ENCODE assay signal across 11 mouse cellular contexts in genomic region chr1:143742186-143742585, GRCm38 (mm10).
"Had no signal": no experiment of that assay in that cellular context is flagged by ENCODE, and none has a peak within 500 bp of the region (broad histone marks: within the 10 kb centered on the region; RNA-seq: fewer than 3 reads in every experiment).

No protein-coding gene starts in this region.

- H3K4me3 ChIP-seq: layer of hippocampus, adult 2 months; limb, embryonic 13.5 days; midbrain, embryonic 13.5 days; neural tube, embryonic 12.5 days; stomach, embryonic 15.5 days had no signal

- H3K27me3 ChIP-seq: limb, embryonic 13.5 days; midbrain, embryonic 13.5 days; neural tube, embryonic 12.5 days; stomach, embryonic 15.5 days had no signal

- DNase-seq: kidney, postnatal 10 days; kidney, postnatal 4 days; lung, adult 18-20 months; right cerebral cortex, postnatal 14 days; thymus, postnatal 4 days had no signal

- H3K4me2 ChIP-seq: limb, embryonic 13.5 days; midbrain, embryonic 13.5 days; neural tube, embryonic 12.5 days; stomach, embryonic 15.5 days had no signal

- ATAC-seq: midbrain, embryonic 13.5 days had no signal

- H3K27ac ChIP-seq: limb, embryonic 13.5 days; liver, embryonic 14.5 days; neural tube, embryonic 12.5 days; stomach, embryonic 15.5 days had no signal

- H3K4me1 ChIP-seq: neural tube, embryonic 12.5 days; stomach, embryonic 15.5 days had no signal

- H3K9ac ChIP-seq: limb, embryonic 13.5 days; liver, embryonic 14.5 days; midbrain, embryonic 13.5 days; neural tube, embryonic 12.5 days; stomach, embryonic 15.5 days had no signal

- H3K9me3 ChIP-seq: limb, embryonic 13.5 days; midbrain, embryonic 13.5 days; neural tube, embryonic 12.5 days; stomach, embryonic 15.5 days had no signal
